9 mouse cellular contexts compared by ENCODE assay signal in the genomic region with DNA sequence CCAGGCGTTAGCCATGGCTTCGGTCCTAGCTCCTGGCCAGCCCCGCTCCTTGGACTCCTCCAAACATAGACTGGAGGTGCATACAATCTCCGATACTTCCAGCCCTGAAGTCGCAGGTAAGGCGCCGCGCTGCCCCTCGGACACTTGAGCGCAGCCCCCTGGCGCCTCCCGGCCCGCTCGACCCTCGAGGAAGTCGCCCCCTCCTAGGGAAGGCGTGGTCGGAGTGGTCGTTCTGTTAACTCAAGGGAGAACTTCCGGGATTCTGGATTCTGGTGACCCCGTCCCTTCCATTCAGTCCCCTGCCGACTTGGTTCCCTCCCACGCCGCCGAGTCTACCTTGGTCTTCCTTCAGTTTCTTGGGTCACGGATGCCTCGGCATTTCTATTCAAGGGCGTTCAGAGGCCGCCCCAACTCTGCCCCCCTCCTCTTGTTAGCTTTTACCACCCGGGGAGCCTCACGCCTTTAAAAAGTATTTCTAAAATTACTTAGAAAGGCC. TPM values are rescaled to one million over a fixed set of nuclear protein-coding genes. Genes with fewer than 3 reads are reported as not detected.
A peak's percentile ranks its signal among the peaks of the same experiment; 100 is the strongest.
DNase-seq lines count a peak whose midpoint lies in the region; ATAC-seq and TF ChIP-seq lines count a peak whose summit lies in the region.
"Had no signal": no experiment of that assay in that cellular context is flagged by ENCODE, and none has a peak within 500 bp of the region (broad histone marks: within the 10 kb centered on the region; RNA-seq: fewer than 3 reads in every experiment).

No protein-coding gene starts in this region.

- no peak overlapping the region for H3K27ac ChIP-seq in forebrain, postnatal 0 days (ENCODE audit: low read depth, low read length)
- no peak overlapping the region for H3K27ac ChIP-seq in liver, embryonic 16.5 days (ENCODE audit: low read length)

- TF ChIP-seq CTCF in C2C12 (IDR thresholded peaks at IDR 0.05; ENCODE audit: control insufficient read depth, insufficient read depth, insufficient read length) = no peak
- TF ChIP-seq CTCF in forebrain, postnatal 0 days (IDR thresholded peaks at IDR 0.05; ENCODE audit: low read depth) = no peak

- peak overlapping the region; percentile 85 for H3ac ChIP-seq in C2C12 (ENCODE audit: control insufficient read depth, insufficient read length, low read depth)

- H3K79me3 ChIP-seq in C2C12 (ENCODE audit: low read depth) = peaks cover 19% of the 10 kb centered on the region

- no peaks in the 10 kb centered on the region for H3K9me3 ChIP-seq in forebrain, postnatal 0 days (ENCODE audit: low read length)
- H3K9me3 ChIP-seq in liver, embryonic 16.5 days (replicated peaks; ENCODE audit: control insufficient read depth, low read length) = no peaks in the 10 kb centered on the region

- H3K9ac ChIP-seq in forebrain, postnatal 0 days = no peak overlapping the region
- no peak overlapping the region for H3K9ac ChIP-seq in liver, embryonic 16.5 days (ENCODE audit: low read depth, low read length)

- no peak for ATAC-seq in CD4-positive, CD25-positive, alpha-beta regulatory T cell, adult 4 months
- no peak for ATAC-seq in forebrain, postnatal 0 days
- no peak for ATAC-seq in liver, embryonic 16.5 days (ENCODE audit: low read depth)

- H3K36me3 ChIP-seq in C2C12 (ENCODE audit: control insufficient read depth, insufficient read depth) = peaks cover 17% of the 10 kb centered on the region
- no peaks in the 10 kb centered on the region for H3K36me3 ChIP-seq in forebrain, postnatal 0 days (ENCODE audit: insufficient read depth)
- no peaks in the 10 kb centered on the region for H3K36me3 ChIP-seq in liver, embryonic 16.5 days (ENCODE audit: control insufficient read depth, insufficient read depth)

- H3K79me2 ChIP-seq in C2C12 (ENCODE audit: control insufficient read depth, insufficient read depth) = peaks cover 68% of the 10 kb centered on the region

- WGBS in forebrain, postnatal 0 days = 2% methylated on average over 31 of the region's 31 CpGs
- under 1% methylated on average over 31 of the region's 31 CpGs for WGBS in liver, embryonic 16.5 days (ENCODE audit: insufficient replicate concordance)

- peak; percentile 9 for DNase-seq in CD4-positive, CD25-positive, alpha-beta regulatory T cell, adult 2 months (ENCODE audit: low read depth, low spot score)
- no peak for DNase-seq in forebrain, postnatal 0 days
- no peak for DNase-seq in c-Kit-positive CD71-positive TER-119-positive erythroid progenitor cells, embryonic 14.5 days (ENCODE audit: low spot score)
- DNase-seq in right cerebral cortex, postnatal 25 days = no peak
- DNase-seq in layer of hippocampus, adult 9-11 months = no peak

- peak overlapping the region; percentile 53 for H3K4me3 ChIP-seq in C2C12 (ENCODE audit: insufficient read depth, poor library complexity, severe bottlenecking)
- peak overlapping the region; percentile 34 for H3K4me3 ChIP-seq in forebrain, postnatal 0 days (ENCODE audit: low read depth, low read length)
- H3K4me3 ChIP-seq in liver, embryonic 16.5 days (ENCODE audit: low read depth, low read length) = peak overlapping the region; percentile 56; the same call in 1 of the 2 replicates

- peak overlapping the region; percentile 62 for H3K4me2 ChIP-seq in forebrain, postnatal 0 days (ENCODE audit: low read depth)
- peak overlapping the region; percentile 61 for H3K4me2 ChIP-seq in liver, embryonic 16.5 days (ENCODE audit: low read depth, low read length)

- H3K27me3 ChIP-seq in C2C12 (ENCODE audit: control insufficient read depth, insufficient read depth, insufficient read length) = no peaks in the 10 kb centered on the region
- H3K27me3 ChIP-seq in forebrain, postnatal 0 days (ENCODE audit: insufficient read depth, low read length) = peaks cover 75% of the 10 kb centered on the region
- H3K27me3 ChIP-seq in liver, embryonic 16.5 days (ENCODE audit: control insufficient read depth, insufficient read depth, low read depth, low read length) = peaks cover 93% of the 10 kb centered on the region

- H3K4me1 ChIP-seq in forebrain, postnatal 0 days (ENCODE audit: insufficient read depth) = peaks cover 3% of the 10 kb centered on the region; the same call in 1 of the 2 replicates
- no peaks in the 10 kb centered on the region for H3K4me1 ChIP-seq in liver, embryonic 16.5 days (ENCODE audit: control insufficient read depth, low read depth, low read length)

TF ChIP-seq in C2C12, 6 proteins besides CTCF, POLR2A, EP300 and RAD21:
- TF ChIP-seq USF1 (IDR thresholded peaks at IDR 0.05; ENCODE audit: low read depth) (no peak), CEBPB (IDR thresholded peaks at IDR 0.05; ENCODE audit: low read depth) (no peak), MYOD1 (IDR thresholded peaks at IDR 0.05; ENCODE audit: control insufficient read depth, insufficient read length, low read depth) (no peak), MAX (IDR thresholded peaks at IDR 0.05) (no peak), FOSL1 (IDR thresholded peaks at IDR 0.05; ENCODE audit: insufficient read depth, low read length, poor library complexity, severe bottlenecking) (no peak), MYOG (IDR thresholded peaks at IDR 0.05; ENCODE audit: control insufficient read depth, extremely low read depth, insufficient read length) (no peak)
TF ChIP-seq in C2C12: peak in this region for 0.

RNA-seq across cellular contexts. Expression of a gene that starts 15.0 kb away (rescaled TPM):
- polyA plus RNA-seq in CD4-positive, CD25-positive, alpha-beta regulatory T cell, adult 4 months (2017; shearing (Covaris generic)) = under 1 TPM; 0.42 to 0.55 TPM
- polyA plus RNA-seq in C2C12 (2012; fragmentation: generic; extraction: Trizol) = 31.8 TPM
- 2.1 and 10.5 TPM in 2 replicates for total RNA-seq in forebrain, postnatal 0 days (2014; rRNA removed)
- 2.5 and 7.2 TPM in 2 replicates for polyA plus RNA-seq in forebrain, postnatal 0 days (2015; fragmentation: Nextera tagmentation; extraction: Ambion mirVana)
- 0.42 and 0.77 TPM in 2 replicates for polyA plus RNA-seq in liver, embryonic 16.5 days (2015; fragmentation: Nextera tagmentation; extraction: Ambion mirVana)
- polyA plus RNA-seq: cortical plate, adult 2 months had no signal
